Mouse (Mus musculus) ES-E14 (cell line): Measurements from ENCODE around the gene Casc3. TPM values are rescaled to one million over a fixed set of nuclear protein-coding genes. Genes with fewer than 3 reads are reported as not detected.

Experiments
- DNase-seq: peaks from one replicate; pipeline ENCODE4 v3.0.0-alpha.2; 2013; ENCODE audit warnings: low read depth, low spot score
- H3K27ac ChIP-seq: 2 replicates; pipeline ENCODE4 v1.5.1; 2012; ENCODE audit warnings: low read depth, mild to moderate bottlenecking, low read length, moderate library complexity, mixed read lengths; ENCODE audit not compliant: poor library complexity, insufficient read depth, severe bottlenecking
- H3K36me3 ChIP-seq: 2 replicates; pipeline ENCODE4 v1.6.1; 2012; ENCODE audit warnings: mild to moderate bottlenecking, low read length, moderate library complexity, mixed read lengths; ENCODE audit not compliant: control insufficient read depth, poor library complexity, insufficient read depth, severe bottlenecking
- H3K4me1 ChIP-seq, 2 experiments: fragments of 150-350 bp in 1 of 2; sonication (generic) in 1 of 2; 2 replicates each; pipeline ENCODE4 v1.6.1; 2012; ENCODE audit warnings: low read length in 2 of 2, mild to moderate bottlenecking in 1 of 2, mixed read lengths in 1 of 2; ENCODE audit not compliant: control insufficient read depth in 2 of 2, insufficient read depth in 2 of 2, poor library complexity in 1 of 2
- H3K4me3 ChIP-seq, 2 experiments: fragments of 150-350 bp in 1 of 2; sonication (generic) in 1 of 2; 2 replicates each; pipeline ENCODE4 v1.5.1; 2012; ENCODE audit warnings: low read length in 2 of 2, low read depth in 1 of 2, mild to moderate bottlenecking in 1 of 2, mixed read lengths in 1 of 2; ENCODE audit not compliant: insufficient read depth in 1 of 2, poor library complexity in 1 of 2, severe bottlenecking in 1 of 2
- H3K9ac ChIP-seq: 2 replicates; pipeline ENCODE4 v1.6.1; 2012; ENCODE audit warnings: low read depth, mild to moderate bottlenecking, low read length, mixed read lengths; ENCODE audit not compliant: poor library complexity, insufficient read depth, severe bottlenecking
- H3K9me3 ChIP-seq: fragments of 150-350 bp; sonication (generic); 2 replicates; pipeline ENCODE4 v1.6.1; 2012; ENCODE audit warnings: low read depth, mild to moderate bottlenecking, low read length; ENCODE audit not compliant: control insufficient read depth, insufficient read depth
- CHD2 ChIP-seq: IDR thresholded peaks from 2 replicates; pipeline ENCODE4 v1.6.1; 2014; ENCODE audit warnings: mild to moderate bottlenecking, low read depth, low read length, inconsistent platforms
- HCFC1 ChIP-seq: IDR thresholded peaks from 2 replicates; pipeline ENCODE4 v1.6.1; 2012; ENCODE audit warnings: low read length, inconsistent platforms, borderline replicate concordance; ENCODE audit not compliant: insufficient read depth
- MAFK ChIP-seq: IDR thresholded peaks from 2 replicates; pipeline ENCODE4 v1.6.1; 2014; ENCODE audit warnings: mild to moderate bottlenecking, low read depth, low read length, inconsistent platforms; ENCODE audit not compliant: insufficient read depth
- ZC3H11A ChIP-seq: IDR thresholded peaks from 2 replicates; pipeline ENCODE4 v1.6.1; 2012; ENCODE audit warnings: low read depth, mild to moderate bottlenecking, inconsistent platforms, low read length, borderline replicate concordance
- ZNF384 ChIP-seq: IDR thresholded peaks from 2 replicates; pipeline ENCODE4 v1.6.1; 2012; ENCODE audit warnings: low read depth, low read length, inconsistent platforms
- in situ Hi-C, 2 experiments: fragments of 600-800 bp; cut with MboI; formaldehyde crosslinking; loops; one replicate each; pipeline ENCODE4 v1.15.1; 2025; ENCODE audit warnings: low sequenced_read_pairs in 2 of 2, inconsistent platforms in 1 of 2; ENCODE audit not compliant: unreplicated experiment in 2 of 2
- total RNA-seq: library from RNA; depleted of rRNA; stranded (reverse); fragments of 300-350 nt; gene quantifications from 2 replicates; pipeline ENCODE4 v1.2.3, GENCODE M21; 2012

The Casc3 gene
- total RNA-seq, 1 experiment = 14.6 TPM

GRCm38 (mm10) chr11:98767713-98768112 is 37.0 kb upstream of the Casc3 start:
- no peak for DNase-seq
- Histone ChIP-seq H3K9ac (no peak overlapping the region), H3K4me1 (peaks cover 9 to 33% of the 10 kb centered on the region in 2 experiments), H3K27ac (no peak overlapping the region), H3K9me3 (no peaks in the 10 kb centered on the region), H3K4me3 (no peak overlapping the region), H3K36me3 (peaks cover 23% of the 10 kb centered on the region)
- TF ChIP-seq HCFC1 (no peak), ZC3H11A (no peak), ZNF384 (no peak), CHD2 (no peak), MAFK (no peak)
- in situ Hi-C loops = no loop called here

DNA sequence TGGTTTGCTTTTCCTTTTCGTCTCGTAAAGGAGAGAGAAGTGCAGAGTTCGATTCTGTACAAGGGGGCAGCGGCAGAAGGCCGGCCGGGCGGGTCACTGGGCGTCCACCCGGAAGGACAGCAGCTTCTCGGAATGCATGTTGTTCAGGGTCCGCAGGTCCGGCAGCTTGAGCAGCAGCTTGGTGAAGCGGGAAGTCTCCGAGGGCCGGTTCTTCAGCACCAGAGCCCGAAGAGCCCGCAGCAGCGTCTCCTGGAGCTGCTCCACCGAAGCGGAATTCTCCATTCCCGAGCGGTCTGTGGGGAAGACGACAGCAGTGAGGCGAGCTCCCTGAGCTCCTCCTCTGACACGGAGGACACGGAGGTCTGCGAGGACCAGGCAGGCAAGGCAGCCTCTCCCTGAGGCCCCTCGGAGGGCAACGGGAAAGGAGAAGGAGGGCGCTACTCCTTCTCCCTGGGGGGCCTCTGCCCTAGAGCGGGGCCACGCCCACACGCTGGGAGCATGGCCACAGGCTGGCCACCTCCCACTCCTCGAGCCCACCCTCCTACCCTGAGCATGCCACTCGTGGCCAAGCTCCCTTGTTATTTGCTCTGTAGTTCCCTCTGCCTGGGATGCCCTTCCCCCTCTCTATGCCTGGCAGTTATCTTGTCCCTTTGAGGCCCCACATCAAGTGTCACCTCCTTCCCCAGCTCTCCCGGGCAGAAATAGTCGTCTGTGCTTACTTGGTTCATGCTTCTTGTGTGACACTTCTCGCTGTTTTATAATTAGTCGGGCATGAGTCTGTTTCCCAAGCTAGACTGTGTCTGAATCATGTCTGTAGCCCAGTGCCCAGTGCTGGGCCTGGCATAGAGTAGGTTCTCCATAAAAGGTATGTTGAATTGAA is 36.3 kb upstream of the Casc3 start:
- peaks cover 3 to 29% of the 10 kb centered on the region in 2 experiments for H3K4me1 ChIP-seq
- TF ChIP-seq ZNF384 (no peak), CHD2 (no peak), MAFK (no peak), HCFC1 (no peak), ZC3H11A (no peak)
- peaks cover 23% of the 10 kb centered on the region for H3K36me3 ChIP-seq
- H3K4me3 ChIP-seq = no peak overlapping the region
- H3K27ac ChIP-seq = no peak overlapping the region
- H3K9ac ChIP-seq = no peak overlapping the region
- in situ Hi-C loops = no loop called here
- no peaks in the 10 kb centered on the region for H3K9me3 ChIP-seq
- no peak for DNase-seq

GRCm38 (mm10) chr11:98769007-98769954 is 35.4 kb upstream of the Casc3 start:
- TF ChIP-seq CHD2 (no peak), ZC3H11A (no peak), MAFK (no peak), HCFC1 (no peak), ZNF384 (no peak)
- Histone ChIP-seq H3K4me1 (peaks cover 3 to 31% of the 10 kb centered on the region in 2 experiments; a peak in 3 of 4 replicates), H3K36me3 (peaks cover 23% of the 10 kb centered on the region), H3K4me3 (no peak overlapping the region), H3K27ac (no peak overlapping the region), H3K9ac (no peak overlapping the region), H3K9me3 (no peaks in the 10 kb centered on the region)
- in situ Hi-C loops = no loop called here
- no peak for DNase-seq

- no peak overlapping the region for H3K27ac ChIP-seq
- peaks cover 5 to 25% of the 10 kb centered on the region in 2 experiments; a peak in 3 of 4 replicates for H3K4me1 ChIP-seq
- in situ Hi-C loops = no loop called here
- DNase-seq = no peak
- no peak overlapping the region for H3K9ac ChIP-seq
- H3K9me3 ChIP-seq = no peaks in the 10 kb centered on the region
- TF ChIP-seq HCFC1 = no peak
- no peak for TF ChIP-seq ZNF384
- no peak for TF ChIP-seq ZC3H11A
- no peak for TF ChIP-seq CHD2
- no peak for TF ChIP-seq MAFK
- H3K4me3 ChIP-seq = no peak overlapping the region
- H3K36me3 ChIP-seq = peaks cover 23% of the 10 kb centered on the region
Observed at GRCm38 (mm10) chr11:98770096-98770975, 34.4 kb upstream of the Casc3 start.
